Mouse (Mus musculus) cerebellum, postnatal 10 days (tissue): ENCODE results near the gene Mettl7a2.
A peak's percentile ranks its signal among the peaks of the same experiment; 100 is the strongest.
"Not testable (repeated sequence)": the region's sequence is repeated elsewhere in the genome, so short reads cannot be mapped to it uniquely, and the experiment has no call there.

ENCODE experiments used
- DNase-seq, 2 experiments: peaks; one replicate each; pipeline ENCODE4 v3.0.0; 2021; ENCODE audit warnings: mixed read lengths in 2 of 2

The Mettl7a2 gene

DNA sequence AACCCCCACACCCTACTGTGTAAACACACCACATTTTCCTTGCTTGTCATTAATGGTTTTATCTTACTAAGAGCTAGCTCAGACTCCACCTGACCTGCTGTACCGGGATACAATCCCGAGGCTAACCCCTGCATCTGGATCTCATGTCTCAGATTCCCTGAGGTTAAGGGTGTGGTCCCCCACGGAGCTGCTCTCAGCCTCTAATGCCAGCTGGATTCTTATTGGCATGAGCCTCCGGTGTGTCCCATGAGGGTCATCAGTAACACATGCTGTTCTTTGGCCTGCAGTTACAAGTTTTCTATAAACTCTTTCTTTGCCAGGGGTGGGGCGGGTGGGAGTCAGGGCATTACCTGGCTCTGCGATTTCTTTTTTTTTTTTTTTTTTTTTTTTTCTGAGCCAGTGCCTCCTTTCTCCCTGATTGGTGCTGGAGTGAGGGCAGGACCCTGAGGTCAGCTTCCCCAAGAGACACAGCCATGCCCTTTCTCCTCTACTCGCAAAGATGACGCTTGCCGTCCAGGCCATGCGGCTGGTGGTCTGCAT, at the start of gene Mettl7a2, which contains the start of gene Methig1:
Gene Mettl7a2 (plus strand): TSS at position 490 of the 540 bp plus-strand sequence.
Gene Methig1 (plus strand): TSS at position 439 of the 540 bp plus-strand sequence.
- no peak for DNase-seq

DNA sequence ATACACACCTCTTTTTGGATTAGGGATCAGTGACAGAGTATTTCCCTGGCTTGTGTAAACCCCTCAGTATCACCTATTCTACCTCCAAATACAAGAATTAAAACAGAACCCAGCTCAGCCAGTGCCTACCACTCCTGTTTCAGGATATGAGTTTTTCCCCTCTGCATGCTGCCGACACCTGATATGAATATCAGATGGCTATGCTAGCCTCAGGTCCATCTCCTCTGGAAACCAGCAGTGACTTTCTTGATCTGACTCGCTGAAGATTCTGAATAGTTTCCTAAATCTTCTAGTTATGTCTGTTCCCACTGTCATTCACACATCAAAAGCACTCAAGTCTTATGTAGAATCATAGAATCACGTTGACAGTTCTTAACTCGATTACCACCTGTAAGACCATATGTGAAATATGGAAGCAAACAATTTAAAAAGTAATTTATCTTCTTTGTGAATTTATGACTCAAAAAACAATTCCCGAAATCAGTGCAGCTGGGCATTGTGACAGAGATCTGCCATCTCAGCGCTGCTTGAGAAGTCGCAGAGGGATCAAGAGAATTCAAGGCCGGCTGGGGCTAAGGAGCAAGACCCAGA, 49.5 kb upstream of the Mettl7a2 start:
- DNase-seq: no peak

DNA sequence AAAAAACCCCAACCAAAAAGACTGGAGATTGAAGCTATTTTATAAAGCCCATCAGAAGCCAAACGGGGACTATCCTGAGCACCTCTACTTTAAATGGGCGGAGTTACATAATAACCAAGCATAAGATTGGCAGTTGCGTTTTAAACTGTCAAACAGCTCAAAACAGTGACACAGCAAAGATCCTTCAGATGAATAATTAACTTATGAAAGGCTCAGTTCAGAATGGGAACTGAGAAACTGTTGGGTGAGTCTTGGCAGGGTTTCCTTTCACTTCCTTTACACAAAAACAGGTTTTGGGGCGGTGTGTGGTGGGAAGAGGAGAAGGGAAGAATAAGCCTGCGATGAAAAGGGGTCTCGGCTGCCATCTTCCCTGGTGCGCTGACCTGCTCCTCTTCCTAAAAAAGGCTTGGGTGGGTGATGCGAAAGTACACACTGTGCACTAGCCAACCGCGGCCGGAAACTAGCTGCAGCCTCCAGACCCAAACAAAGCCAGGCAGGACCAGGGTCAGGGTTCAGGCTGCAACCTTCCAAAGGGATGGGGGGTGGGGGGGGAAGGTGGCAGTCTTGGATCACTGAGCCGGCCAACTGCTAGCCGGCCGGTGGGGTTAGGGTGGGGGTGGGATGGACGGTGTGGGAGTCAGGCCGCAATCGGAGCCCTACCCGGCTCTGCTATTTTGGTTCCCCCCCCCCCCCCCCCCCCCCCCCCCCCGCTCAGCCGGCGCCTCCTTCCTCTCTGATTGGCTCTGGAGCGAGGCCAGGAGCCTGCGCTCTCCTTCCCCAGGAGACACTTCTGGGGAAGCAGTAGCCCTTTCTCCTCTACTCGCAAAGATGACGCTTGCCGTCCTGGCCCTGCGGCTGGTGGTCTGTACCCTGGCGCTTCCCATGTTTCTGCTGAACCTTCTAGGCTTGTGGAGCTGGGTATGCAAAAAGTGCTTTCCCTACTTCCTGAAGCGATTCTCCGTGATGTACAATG, 48.7 kb upstream of the Mettl7a2 start, which contains the start of gene Mettl7a1:
Gene Mettl7a1 (plus strand): TSS at position 122 of the 973 bp plus-strand sequence.
- DNase-seq: peak; percentile 90 to 92

DNA sequence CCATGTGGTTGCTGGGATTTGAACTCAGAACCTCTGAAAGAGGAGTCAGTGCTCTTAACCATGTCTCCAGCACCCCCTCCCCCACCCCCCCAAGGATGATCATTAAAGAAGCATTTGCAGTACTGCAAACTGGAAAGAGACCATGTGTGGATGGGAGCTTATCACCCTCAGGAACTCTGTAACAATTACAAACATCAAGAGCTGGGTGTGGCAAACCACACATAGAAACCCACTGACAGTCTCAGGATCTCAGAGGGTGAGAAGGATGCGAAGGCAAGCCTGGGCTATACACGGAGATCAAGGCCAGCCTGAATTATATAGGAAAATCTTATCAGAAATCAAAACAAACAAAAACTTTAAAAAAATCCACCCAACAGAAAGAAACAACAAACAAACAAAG, 46.8 kb upstream of the Mettl7a2 start:
- DNase-seq: no peak

DNA sequence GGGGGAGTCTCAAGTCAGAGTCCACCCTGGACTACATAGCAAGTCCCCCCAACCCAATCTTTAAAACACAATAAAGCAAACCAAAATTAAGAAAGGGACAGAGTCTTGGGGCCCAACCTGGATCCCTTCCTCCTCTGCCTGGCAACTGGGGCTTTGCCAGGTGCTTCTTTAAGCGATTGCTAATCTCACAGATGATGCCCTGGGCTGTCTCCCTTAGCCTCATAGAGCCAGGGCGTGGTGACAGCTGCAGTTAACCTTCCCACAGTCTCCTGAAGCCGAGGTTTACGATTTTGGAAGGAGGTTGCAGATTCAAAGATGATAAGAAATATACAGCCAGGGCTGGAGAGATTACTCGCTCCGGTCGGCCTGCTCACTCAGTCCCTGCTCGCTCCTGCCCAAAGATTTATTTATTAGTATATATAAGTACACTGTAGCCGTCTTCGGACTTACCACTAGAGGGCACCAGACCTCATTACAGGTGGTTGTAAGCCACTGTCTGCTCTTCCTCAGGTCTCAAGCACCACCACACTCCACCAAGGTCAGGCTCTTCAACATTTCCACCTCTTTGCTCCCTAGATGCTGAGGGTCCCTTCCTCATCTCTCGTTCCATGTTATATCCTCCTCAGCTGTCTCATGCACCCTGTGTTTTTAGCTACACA, 45.4 kb upstream of the Mettl7a2 start:
- DNase-seq: peak; percentile 57 to 73

DNA sequence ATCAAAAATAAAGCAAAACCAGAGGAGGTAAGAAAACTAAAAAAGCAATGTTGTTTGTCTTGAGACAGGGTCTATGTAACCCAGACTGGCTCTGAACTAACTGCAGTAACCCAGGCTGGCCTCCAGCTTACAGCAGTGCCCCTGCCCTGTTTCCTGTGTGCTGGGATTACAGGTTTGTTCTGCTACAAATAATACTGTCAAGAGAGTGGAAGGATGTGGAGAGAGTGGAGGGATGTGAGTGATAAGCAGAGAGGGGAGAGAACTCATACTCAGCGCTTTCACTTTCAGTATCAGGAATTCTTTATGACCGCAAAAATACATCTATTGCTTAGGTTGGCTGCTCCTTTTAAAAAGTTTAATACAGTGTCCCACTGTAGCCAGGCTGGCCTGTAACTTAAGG, 40.7 kb upstream of the Mettl7a2 start:
- no peak for DNase-seq

DNA sequence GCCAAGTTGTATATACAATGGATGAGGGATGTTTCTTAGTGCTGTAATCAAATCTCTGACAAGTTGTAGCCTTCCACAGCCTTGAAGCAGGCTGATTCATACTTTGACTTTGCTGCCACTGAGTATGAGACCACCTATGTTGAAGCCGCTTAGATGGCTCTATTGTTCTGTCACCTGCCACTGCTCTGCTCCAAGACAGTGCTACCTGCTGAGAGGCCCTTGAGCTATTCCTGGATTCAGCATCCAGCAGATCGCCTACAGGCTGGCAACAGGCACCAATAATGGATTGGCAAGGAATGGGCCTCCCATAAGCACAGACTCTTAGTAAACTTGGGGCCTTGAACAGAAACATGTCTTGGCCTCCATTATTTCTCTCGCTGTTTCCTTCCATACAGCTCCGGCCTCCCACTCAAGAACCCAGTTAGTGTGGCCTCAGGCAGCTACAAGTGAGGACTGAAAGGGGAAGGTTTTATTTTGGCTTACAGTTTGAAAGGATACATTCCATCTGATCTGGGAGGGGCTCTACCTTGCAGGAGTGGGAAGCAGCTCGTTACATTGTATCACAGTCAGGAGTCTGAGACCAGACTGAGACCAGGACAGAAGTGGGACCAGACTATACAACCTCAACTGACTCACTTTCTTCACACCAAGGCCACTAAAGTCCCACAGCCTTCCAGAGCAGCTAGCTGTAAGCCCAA, 38.4 kb upstream of the Mettl7a2 start:
- DNase-seq: no peak

DNA sequence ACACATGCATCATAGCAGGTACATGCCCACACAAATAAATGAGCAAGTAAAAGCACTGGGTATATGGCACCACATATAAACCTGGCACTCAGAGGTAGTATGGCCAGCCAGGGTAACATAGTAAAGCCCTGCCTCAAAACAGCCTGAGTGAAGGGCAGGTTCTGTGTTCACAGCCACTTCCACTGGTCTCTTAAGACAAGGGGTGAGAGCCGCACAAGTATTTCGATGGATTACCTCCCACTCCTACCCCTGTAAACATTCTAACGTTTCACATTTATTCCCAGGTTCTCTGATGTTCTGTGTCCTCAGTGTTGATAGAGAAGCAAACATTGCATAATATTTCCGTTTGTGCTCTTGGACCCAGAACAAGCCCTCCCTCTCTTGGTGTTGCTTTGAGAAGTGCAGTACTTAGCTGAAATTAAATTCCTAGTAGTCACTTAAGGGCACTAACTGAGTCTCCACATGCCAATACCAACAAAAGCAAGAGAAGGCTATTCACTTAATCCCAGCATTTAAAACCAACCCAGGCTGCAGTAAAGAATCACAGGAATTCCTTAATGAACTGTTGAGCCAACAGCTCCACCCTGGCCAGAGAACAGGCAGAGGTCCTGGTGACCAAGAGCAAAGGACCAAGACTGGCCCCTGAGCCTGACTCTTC, 34.9 kb upstream of the Mettl7a2 start:
- not testable (repeated sequence) for DNase-seq

DNA sequence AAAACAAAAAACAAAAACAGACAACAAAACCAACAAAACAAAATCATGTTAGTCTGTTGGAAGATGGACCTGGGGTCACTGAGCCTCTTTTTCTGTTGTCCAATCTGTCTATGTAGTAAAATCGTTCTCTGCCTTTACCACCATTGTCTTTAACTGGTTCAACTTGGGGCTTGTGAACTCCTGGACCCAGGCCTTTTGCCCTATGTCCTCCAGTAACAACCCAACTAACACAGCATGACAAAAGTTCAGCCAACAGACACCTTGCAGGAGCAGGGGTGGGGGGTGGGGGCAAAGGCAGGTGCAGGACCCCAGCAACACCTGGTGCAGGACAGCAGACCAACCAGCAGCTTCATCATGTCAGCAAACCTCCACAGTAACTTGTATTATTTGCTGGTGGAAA, 33.1 kb upstream of the Mettl7a2 start:
- no peak for DNase-seq

DNA sequence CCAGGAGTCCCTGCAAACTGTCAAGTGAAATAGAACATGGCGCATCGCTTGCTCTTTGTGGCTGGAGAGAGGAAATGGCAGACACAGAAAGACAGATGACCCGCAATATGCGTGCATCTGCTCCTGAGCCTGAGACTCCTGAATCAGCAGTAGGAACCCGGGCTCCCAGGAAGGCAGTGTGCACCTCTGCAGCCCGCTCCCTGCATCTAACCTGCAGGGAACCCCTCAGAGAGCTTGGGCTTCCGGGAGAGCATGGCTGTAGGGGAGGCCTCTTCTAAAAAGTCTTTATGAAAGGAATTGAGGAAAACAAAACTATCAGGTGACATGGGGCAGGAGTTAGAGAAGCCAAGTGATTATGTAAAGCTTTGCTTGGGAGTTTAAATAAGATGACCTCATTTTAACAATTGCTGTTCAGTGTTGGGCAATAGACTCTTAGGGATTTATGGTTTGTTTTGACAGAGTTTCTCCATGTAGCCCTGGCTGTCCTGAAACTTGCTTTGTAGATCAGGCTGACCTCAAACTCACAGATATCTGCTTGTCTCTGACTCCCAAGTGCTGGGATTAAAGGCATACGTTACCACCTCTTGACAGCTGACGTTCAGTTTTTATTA, 32.6 kb upstream of the Mettl7a2 start:
- peak in 1 of 2 experiments; percentile 18 for DNase-seq

DNA sequence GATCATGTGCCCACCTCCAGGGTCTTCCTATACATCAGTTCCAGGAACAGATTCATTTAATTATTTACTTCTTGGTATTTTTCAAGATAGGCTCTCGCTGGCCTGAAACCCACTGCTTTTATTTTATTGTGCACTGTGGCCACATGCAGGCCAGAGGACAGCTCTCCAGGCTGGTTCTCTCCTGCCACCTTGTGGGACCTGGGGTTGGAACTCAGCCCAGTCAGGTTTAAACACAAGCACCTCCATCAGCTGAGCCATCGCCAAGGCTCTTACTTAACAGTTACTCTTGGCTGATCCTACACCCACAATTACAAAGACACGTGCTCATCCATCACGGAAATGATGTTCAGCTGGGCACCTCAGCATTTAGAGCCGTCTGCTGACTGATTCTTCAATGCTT, 31.9 kb upstream of the Mettl7a2 start:
- peak; percentile 77 to 79 for DNase-seq

DNA sequence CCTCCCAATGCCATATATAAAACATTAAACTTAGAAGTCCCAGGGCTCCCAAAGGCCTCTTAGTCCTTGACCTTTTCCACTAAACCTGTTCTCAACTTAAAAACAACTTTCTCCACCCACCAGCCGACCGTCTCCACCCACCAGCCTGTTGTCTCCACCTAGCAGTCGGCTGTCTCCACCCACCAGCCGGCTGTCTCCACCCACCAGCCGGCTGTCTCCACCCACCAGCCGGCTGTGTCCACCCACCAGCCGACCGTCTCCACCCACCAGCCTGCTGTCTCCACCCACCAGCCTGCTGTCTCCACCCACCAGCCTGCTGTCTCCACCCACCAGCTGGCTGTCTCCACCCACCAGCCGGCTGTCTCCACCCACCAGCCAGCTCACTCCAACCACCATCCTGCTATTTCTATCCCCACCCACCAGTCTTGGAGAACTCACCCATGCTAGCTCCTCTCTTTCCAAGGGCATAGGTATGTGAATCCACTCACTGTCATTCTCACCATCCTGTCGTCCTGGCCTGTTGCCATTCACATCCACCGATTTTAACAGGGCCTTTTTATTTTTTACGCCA, 28.9 kb upstream of the Mettl7a2 start:
- no peak for DNase-seq

DNA sequence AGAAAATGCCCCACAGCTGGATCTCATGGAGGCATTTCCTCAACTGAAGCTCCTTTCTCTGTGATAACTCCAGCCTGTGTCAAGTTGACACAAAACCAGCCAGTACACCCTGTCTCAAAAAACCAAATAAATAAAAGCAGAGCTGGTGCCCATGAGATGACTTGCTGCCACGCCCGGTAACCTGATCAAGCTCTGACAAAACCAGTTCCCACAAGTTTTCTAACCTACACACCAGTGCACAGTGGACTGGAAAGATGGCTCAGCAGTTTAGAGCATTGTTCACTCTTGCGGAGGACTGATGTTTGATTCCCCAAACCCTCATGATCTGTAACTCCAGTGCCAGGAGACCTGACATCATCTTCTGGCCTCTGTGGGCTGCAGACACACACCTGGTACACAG, 27.8 kb upstream of the Mettl7a2 start:
- no peak for DNase-seq

DNA sequence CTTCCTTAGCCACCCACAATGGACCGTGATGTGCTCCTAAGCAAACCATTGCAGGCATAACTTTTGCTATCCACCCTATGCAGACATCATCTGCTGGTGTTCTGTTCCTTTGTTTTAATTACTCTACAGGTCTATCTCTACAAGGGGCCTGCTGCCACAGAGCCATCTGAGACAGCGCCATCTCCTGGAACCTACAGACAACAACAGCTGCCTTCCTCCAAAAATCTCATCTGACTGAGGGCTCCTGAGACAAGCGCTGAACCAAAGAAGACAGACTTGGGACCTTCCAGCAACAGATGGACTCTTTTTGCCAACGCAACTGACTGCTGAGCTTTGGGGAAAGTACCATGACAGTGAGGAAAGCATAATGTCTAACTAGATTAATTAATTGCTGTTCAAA, 24.9 kb upstream of the Mettl7a2 start:
- not testable (repeated sequence) for DNase-seq

DNA sequence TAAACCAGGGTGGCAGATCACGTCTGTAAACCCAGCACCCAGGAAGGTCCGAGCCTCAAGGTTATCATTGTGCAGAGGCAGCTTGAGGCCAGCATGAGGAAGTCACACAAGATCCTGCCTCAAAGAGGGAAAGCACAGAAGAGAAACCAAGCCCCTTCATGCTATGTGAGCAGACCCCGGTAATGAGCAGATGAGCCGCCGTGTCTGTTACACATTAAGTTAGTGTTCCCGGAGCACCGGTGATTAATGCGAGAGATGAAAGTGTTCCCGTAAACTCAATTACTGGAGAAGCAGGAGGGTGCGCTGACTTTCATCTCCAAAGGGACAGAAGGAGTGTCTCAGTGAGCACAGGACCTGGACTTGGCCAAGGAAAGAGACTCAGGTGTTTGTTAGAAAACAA, 23.7 kb upstream of the Mettl7a2 start:
- DNase-seq: not testable (repeated sequence)

DNA sequence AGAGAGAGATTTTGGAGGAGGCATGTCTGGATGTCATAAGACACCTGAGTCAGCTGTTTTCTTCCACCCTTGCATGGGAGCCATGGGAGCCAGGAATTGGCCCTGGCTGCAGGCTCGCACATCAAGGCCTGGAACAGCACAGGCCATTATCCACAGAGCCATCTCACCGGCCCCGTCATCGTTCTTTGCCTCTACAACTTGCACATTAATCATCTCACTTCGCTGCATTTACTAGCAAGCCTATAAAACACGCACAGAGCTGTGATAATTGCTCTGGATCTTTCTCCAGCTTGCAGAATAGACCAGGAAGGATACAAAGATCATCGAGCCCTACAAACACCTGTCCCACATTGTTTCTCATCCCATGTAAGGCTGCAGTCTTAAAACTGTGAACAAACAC, 22.3 kb upstream of the Mettl7a2 start:
- DNase-seq: no peak

DNA sequence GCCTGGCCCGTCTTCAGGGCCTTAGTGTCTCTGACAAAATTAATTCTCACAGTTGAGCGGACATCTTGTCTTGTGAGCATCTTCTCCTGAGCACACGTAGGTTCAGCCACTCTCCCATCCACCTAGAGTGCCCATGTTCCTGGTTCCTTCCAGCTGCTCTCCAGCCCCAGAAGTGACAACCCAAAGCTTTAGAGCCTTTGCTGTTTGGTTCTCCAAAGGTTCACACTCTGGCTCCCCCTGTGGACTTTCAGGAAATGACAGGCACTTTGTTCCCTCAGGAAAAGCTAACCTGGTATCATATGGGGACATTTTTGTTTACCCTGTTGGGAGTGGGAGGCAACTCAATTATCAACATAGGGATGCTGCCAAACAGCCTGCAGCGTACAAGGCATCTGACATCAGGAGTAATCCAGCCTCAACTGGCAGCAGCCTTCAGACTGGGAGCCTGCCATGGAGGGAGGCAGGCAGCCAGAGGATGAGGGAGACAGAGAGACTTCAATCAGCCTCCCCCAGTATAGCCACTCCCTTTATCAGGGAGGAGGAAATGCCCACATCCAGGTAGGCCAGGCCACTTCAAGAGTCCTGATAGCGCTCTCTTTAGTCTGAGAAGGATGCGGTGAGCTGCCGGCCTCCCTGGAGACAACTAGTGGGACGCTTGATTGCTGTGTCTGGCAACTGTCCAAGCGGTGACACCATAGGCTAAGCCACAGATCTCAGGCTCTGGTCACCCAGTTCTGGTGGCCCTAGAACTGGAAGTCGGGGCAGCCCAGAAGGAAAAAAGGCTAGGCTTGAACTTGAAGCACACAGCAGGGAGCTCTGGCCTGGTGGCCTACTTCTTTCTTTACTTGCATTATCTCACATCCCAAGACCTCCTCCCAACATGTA, 20.7 kb upstream of the Mettl7a2 start:
- peak; percentile 63 to 67 for DNase-seq

DNA sequence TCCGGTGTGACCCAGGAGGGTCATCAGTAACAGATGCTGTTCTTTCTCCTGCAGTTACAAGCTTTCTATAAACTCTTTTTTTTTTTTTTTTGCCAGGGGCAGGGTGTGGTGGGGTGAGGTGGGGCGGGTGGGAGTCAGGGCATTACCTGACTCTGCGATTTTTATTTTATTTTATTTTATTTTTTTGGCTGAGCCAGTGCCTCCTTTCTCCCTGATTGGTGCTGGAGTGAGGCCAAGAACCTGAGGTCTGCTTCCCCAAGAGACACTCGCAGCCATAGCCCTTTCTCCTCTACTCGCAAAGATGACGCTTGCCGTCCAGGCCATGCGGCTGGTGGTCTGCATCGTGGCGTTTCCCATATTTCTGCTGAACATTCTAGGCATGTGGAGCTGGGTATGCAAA, 18.4 kb upstream of the Mettl7a2 start, which contains the start of gene Mettl7a3:
Gene Mettl7a3 (plus strand): TSS at position 301 of the 400 bp plus-strand sequence.
- peak; percentile 48 to 57 for DNase-seq

DNA sequence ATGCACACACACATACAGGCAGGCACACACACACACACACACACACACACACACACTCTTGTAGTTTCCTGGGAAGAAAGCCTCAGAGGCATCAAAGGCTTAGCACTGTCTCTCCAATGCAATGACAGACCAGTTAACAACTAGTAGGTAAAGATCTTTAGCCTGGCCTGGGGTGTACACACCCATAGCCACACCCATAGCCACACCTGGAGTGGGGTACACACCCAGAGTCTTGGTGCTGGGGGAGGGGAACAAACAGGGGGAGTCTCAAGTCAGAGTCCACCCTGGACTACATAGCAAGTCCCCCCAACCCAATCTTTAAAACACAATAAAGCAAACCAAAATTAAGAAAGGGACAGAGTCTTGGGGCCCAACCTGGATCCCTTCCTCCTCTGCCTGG, 15.7 kb upstream of the Mettl7a2 start:
- not testable (repeated sequence) for DNase-seq

DNA sequence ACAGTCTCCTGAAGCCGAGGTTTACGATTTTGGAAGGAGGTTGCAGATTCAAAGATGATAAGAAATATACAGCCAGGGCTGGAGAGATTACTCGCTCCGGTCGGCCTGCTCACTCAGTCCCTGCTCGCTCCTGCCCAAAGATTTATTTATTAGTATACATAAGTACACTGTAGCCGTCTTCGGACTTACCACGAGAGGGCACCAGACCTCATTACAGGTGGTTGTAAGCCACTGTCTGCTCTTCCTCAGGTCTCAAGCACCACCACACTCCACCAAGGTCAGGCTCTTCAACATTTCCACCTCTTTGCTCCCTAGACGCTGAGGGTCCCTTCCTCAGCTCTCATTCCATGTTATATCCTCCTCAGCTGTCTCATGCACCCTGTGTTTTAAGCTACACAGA, 15.2 kb upstream of the Mettl7a2 start:
- DNase-seq: peak; percentile 84 to 85
